Mouse (Mus musculus) MEL (cell line): ENCODE data around the gene Rangap1. TPM values are rescaled to one million over a fixed set of nuclear protein-coding genes. Genes with fewer than 3 reads are reported as not detected.

Source experiments
- DNase-seq: peaks from one replicate; pipeline ENCODE4 v3.0.0; 2011; ENCODE audit warnings: low read depth, low spot score
- H3K27ac ChIP-seq: 2 replicates; pipeline ENCODE4 v1.5.1; 2012; ENCODE audit warnings: low read depth, mild to moderate bottlenecking, control low read depth, low read length, moderate library complexity; ENCODE audit not compliant: control insufficient read depth
- H3K27me3 ChIP-seq, 2 experiments: fragments of 150-350 bp in 1 of 2; sonication (generic) in 1 of 2; 2 replicates each; pipeline ENCODE4 v1.6.1; 2012; ENCODE audit warnings: low read length in 2 of 2, mild to moderate bottlenecking in 2 of 2, improper control_type of control experiment in 1 of 2, moderate library complexity in 1 of 2; ENCODE audit not compliant: insufficient read depth in 2 of 2, control insufficient read depth in 1 of 2
- H3K36me3 ChIP-seq, 2 experiments: 2 replicates each; pipeline ENCODE4 v1.6.1; 2012 to 2014; ENCODE audit warnings: low read length in 2 of 2, improper control_type of control experiment in 1 of 2, inconsistent platforms in 1 of 2, mild to moderate bottlenecking in 1 of 2; ENCODE audit not compliant: insufficient read depth in 2 of 2, control insufficient read depth in 1 of 2
- H3K4me1 ChIP-seq, 2 experiments: fragments of 150-350 bp in 1 of 2; sonication (generic) in 1 of 2; 2 replicates each; pipeline ENCODE4 v1.6.1; 2012; ENCODE audit warnings: low read length in 2 of 2, improper control_type of control experiment in 1 of 2, mild to moderate bottlenecking in 1 of 2; ENCODE audit not compliant: insufficient read depth in 2 of 2, control insufficient read depth in 1 of 2
- H3K4me3 ChIP-seq, 2 experiments: fragments of 150-350 bp in 1 of 2; sonication (generic) in 1 of 2; 2 replicates each; pipeline ENCODE4 v1.5.1; 2012; ENCODE audit warnings: low read depth in 2 of 2, low read length in 2 of 2, mild to moderate bottlenecking in 2 of 2, moderate library complexity in 2 of 2, control low read depth in 1 of 2, improper control_type of control experiment in 1 of 2; ENCODE audit not compliant: control insufficient read depth in 1 of 2, insufficient read depth in 1 of 2
- H3K79me2 ChIP-seq: 2 replicates; pipeline ENCODE4 v1.6.1; 2012; ENCODE audit warnings: mild to moderate bottlenecking, low read length, moderate library complexity; ENCODE audit not compliant: control insufficient read depth, poor library complexity, insufficient read depth
- H3K9ac ChIP-seq: 2 replicates; pipeline ENCODE4 v1.6.1; 2012; ENCODE audit warnings: low read depth, mild to moderate bottlenecking, control low read depth, low read length, moderate library complexity; ENCODE audit not compliant: control insufficient read depth, poor library complexity, severe bottlenecking
- H3K9me3 ChIP-seq: fragments of 150-350 bp; sonication (generic); replicated peaks from 2 replicates; pipeline ENCODE4 v1.6.1; 2012; ENCODE audit warnings: mild to moderate bottlenecking, low read length, improper control_type of control experiment, moderate library complexity; ENCODE audit not compliant: insufficient read depth
- CHD1 ChIP-seq: IDR thresholded peaks from 2 replicates; pipeline ENCODE4 v1.6.1; 2012; ENCODE audit warnings: low read depth, mild to moderate bottlenecking, inconsistent platforms, low read length, improper control_type of control experiment
- CTCF ChIP-seq, 3 experiments: IDR thresholded peaks in 2 of 3; conservative IDR thresholded peaks in 1 of 3; 2 replicates each; pipeline ENCODE4 v1.5.1; 2011 to 2012; ENCODE audit warnings: low read length in 3 of 3, low read depth in 2 of 3, mild to moderate bottlenecking in 2 of 3, improper control_type of control experiment in 1 of 3, inconsistent platforms in 1 of 3, mixed read lengths in 1 of 3, moderate library complexity in 1 of 3; ENCODE audit not compliant: control insufficient read depth in 1 of 3, insufficient read depth in 1 of 3, poor library complexity in 1 of 3, severe bottlenecking in 1 of 3
- E2F4 ChIP-seq: IDR thresholded peaks from 2 replicates; pipeline ENCODE4 v1.6.1; 2011; ENCODE audit warnings: low read depth, low read length, improper control_type of control experiment, borderline replicate concordance
- ELF1 ChIP-seq: IDR thresholded peaks from 2 replicates; pipeline ENCODE4 v1.6.1; 2014; ENCODE audit warnings: low read depth, mild to moderate bottlenecking, inconsistent platforms, low read length, improper control_type of control experiment, moderate library complexity
- EP300 ChIP-seq, 2 experiments: IDR thresholded peaks; 2 replicates each; pipeline ENCODE4 v1.6.1; 2011; ENCODE audit warnings: improper control_type of control experiment in 2 of 2, low read length in 2 of 2, low read depth in 1 of 2, mild to moderate bottlenecking in 1 of 2
- GABPA ChIP-seq: IDR thresholded peaks from 2 replicates; pipeline ENCODE4 v1.6.1; 2012; ENCODE audit warnings: low read depth, mild to moderate bottlenecking, inconsistent platforms, low read length, improper control_type of control experiment, moderate library complexity
- GATA1 ChIP-seq: IDR thresholded peaks from 2 replicates; pipeline ENCODE4 v1.6.1; 2011; ENCODE audit warnings: low read depth, low read length, improper control_type of control experiment
- HCFC1 ChIP-seq: IDR thresholded peaks from 2 replicates; pipeline ENCODE4 v1.6.1; 2012; ENCODE audit warnings: low read depth, mild to moderate bottlenecking, inconsistent platforms, low read length, improper control_type of control experiment, moderate library complexity
- JUND ChIP-seq: IDR thresholded peaks from 2 replicates; pipeline ENCODE4 v1.6.1; 2011; ENCODE audit warnings: low read depth, mild to moderate bottlenecking, improper control_type of control experiment, low read length
- KAT2A ChIP-seq: conservative IDR thresholded peaks from 2 replicates; pipeline ENCODE4 v1.6.1; 2012; ENCODE audit warnings: low read depth, low read length, improper control_type of control experiment, inconsistent platforms
- MAZ ChIP-seq: IDR thresholded peaks from 2 replicates; pipeline ENCODE4 v1.6.1; 2012; ENCODE audit warnings: low read depth, mild to moderate bottlenecking, inconsistent platforms, low read length, improper control_type of control experiment
- MEF2A ChIP-seq: IDR thresholded peaks from 2 replicates; pipeline ENCODE4 v1.6.1; 2014; ENCODE audit warnings: low read depth, mild to moderate bottlenecking, inconsistent platforms, low read length, improper control_type of control experiment; ENCODE audit not compliant: poor library complexity, insufficient replicate concordance, severe bottlenecking; ENCODE audit errors: extremely low read depth
- NELFE ChIP-seq: IDR thresholded peaks from 2 replicates; pipeline ENCODE4 v1.6.1; 2011; ENCODE audit warnings: low read depth, low read length, improper control_type of control experiment
- NRF1 ChIP-seq: IDR thresholded peaks from 2 replicates; pipeline ENCODE4 v1.6.1; 2014; ENCODE audit warnings: low read depth, mild to moderate bottlenecking, inconsistent platforms, low read length, improper control_type of control experiment, moderate library complexity; ENCODE audit not compliant: poor library complexity, insufficient read depth, severe bottlenecking
- POLR2A ChIP-seq, 2 experiments: IDR thresholded peaks; 2 replicates each; pipeline ENCODE4 v1.6.1; 2011 to 2012; ENCODE audit warnings: low read length in 2 of 2, mild to moderate bottlenecking in 2 of 2, control low read depth in 1 of 2, improper control_type of control experiment in 1 of 2, low read depth in 1 of 2, moderate library complexity in 1 of 2; ENCODE audit not compliant: control insufficient read depth in 1 of 2, insufficient read depth in 1 of 2, poor library complexity in 1 of 2
- POLR2AphosphoS2 ChIP-seq: IDR thresholded peaks from 2 replicates; pipeline ENCODE4 v1.6.1; 2011; ENCODE audit warnings: low read length, improper control_type of control experiment
- POLR2AphosphoS5 ChIP-seq: IDR thresholded peaks from 2 replicates; pipeline ENCODE4 v1.6.1; 2012; ENCODE audit warnings: low read depth, borderline replicate concordance, mild to moderate bottlenecking, inconsistent platforms, low read length, moderate library complexity, mixed read lengths
- RAD21 ChIP-seq: IDR thresholded peaks from 2 replicates; pipeline ENCODE4 v1.6.1; 2011; ENCODE audit warnings: mild to moderate bottlenecking, low read depth, low read length, improper control_type of control experiment
- SIN3A ChIP-seq: IDR thresholded peaks from 2 replicates; pipeline ENCODE4 v1.6.1; 2012; ENCODE audit warnings: low read length, improper control_type of control experiment, inconsistent platforms
- SMC3 ChIP-seq: IDR thresholded peaks from 2 replicates; pipeline ENCODE4 v1.6.1; 2011; ENCODE audit warnings: low read depth, low read length, improper control_type of control experiment
- TBP ChIP-seq: IDR thresholded peaks from 2 replicates; pipeline ENCODE4 v1.8.0; 2011; ENCODE audit warnings: low read depth, low read length, improper control_type of control experiment
- UBTF ChIP-seq: IDR thresholded peaks from 2 replicates; pipeline ENCODE4 v1.6.1; 2012; ENCODE audit warnings: low read depth, mild to moderate bottlenecking, inconsistent platforms, low read length, improper control_type of control experiment, moderate library complexity, borderline replicate concordance; ENCODE audit not compliant: insufficient read depth
- USF1 ChIP-seq: IDR thresholded peaks from 2 replicates; pipeline ENCODE4 v1.6.1; 2014; ENCODE audit warnings: low read depth, mild to moderate bottlenecking, inconsistent platforms, low read length, improper control_type of control experiment, moderate library complexity
- USF2 ChIP-seq, 2 experiments: IDR thresholded peaks; 2 replicates each; pipeline ENCODE4 v1.6.1; 2011 to 2012; ENCODE audit warnings: improper control_type of control experiment in 2 of 2, low read length in 2 of 2, borderline replicate concordance in 1 of 2, inconsistent platforms in 1 of 2, low read depth in 1 of 2, mild to moderate bottlenecking in 1 of 2; ENCODE audit not compliant: insufficient read depth in 1 of 2
- ZC3H11A ChIP-seq: IDR thresholded peaks from 2 replicates; pipeline ENCODE4 v1.6.1; 2012; ENCODE audit warnings: low read depth, mild to moderate bottlenecking, inconsistent platforms, low read length, improper control_type of control experiment
- ZKSCAN1 ChIP-seq: IDR thresholded peaks from 2 replicates; pipeline ENCODE4 v1.6.1; 2012; ENCODE audit warnings: low read depth, mild to moderate bottlenecking, inconsistent platforms, low read length, improper control_type of control experiment, moderate library complexity
- ZNF384 ChIP-seq: IDR thresholded peaks from 2 replicates; pipeline ENCODE4 v1.6.1; 2012; ENCODE audit warnings: low read depth, mild to moderate bottlenecking, inconsistent platforms, low read length, improper control_type of control experiment
- polyA plus RNA-seq, 2 experiments: library from polyadenylated mRNA; stranded (reverse) in 1 of 2; unstranded in 1 of 2; fragments of >175 nt in 1 of 2; fragments of >200 nt in 1 of 2; gene quantifications; 2 replicates each; pipeline versions ENCODE4 v1.2.1 to v1.2.4; 2012; ENCODE audit warnings: low replicate concordance in 2 of 2, low read depth in 1 of 2; ENCODE audit not compliant: insufficient read length in 2 of 2, insufficient read depth in 1 of 2, missing spikeins in 1 of 2
- total RNA-seq: library from RNA; depleted of rRNA; stranded (reverse); fragments of 300-350 nt; gene quantifications from 2 replicates; pipeline ENCODE4 v1.2.3, GENCODE M21; 2012

Rangap1 gene
- total and polyA plus RNA-seq, 3 experiments: 191 to 281 TPM; not detected in 1

DNA sequence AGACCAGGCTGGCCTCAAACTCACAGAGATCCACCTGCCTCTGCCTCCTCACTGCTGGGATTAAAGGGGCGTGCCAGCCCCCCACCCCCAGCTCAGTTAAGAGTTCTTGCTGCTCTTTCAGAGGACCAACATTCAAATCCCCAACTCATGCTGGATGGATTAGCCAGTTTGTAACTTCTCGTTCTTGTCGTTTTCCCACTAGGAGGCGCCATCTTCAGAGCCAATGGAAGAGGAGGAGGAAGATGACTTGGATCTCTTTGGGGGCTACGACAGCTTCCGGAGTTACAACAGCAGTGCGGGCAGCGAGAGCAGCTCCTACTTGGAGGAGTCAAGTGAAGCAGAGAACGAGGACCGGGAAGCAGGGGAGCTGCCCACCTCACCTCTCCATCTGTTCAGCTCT lies 78.4 kb downstream of the Rangap1 start:
- Histone ChIP-seq H3K4me1 (peaks cover 6 to 8% of the 10 kb centered on the region in 2 experiments; a peak in 2 of 4 replicates), H3K9ac (no peak overlapping the region), H3K9me3 (no peaks in the 10 kb centered on the region), H3K4me3 (no peak overlapping the region), H3K27me3 (no peaks in the 10 kb centered on the region), H3K79me2 (peaks cover 22% of the 10 kb centered on the region), H3K36me3 (peaks cover 5 to 8% of the 10 kb centered on the region in 2 experiments; a peak in 3 of 4 replicates), H3K27ac (no peak overlapping the region)
- TF ChIP-seq CTCF (IDR thresholded peaks at IDR 0.05 in 2 of 3, conservative IDR thresholded peaks at IDR 0.05 in 1 of 3; ENCODE audit: control insufficient read depth in 1 of 3, insufficient read depth in 1 of 3, low read depth in 2 of 3, low read length in 3 of 3, poor library complexity in 1 of 3, severe bottlenecking in 1 of 3): peak; percentile 26 to 48 (median 45); a peak in 5 of 6 replicates
- TF ChIP-seq ZC3H11A: no peak
- TF ChIP-seq USF1: no peak
- 0 out of 2 replicates have a peak, but pooled peaks have one; percentile 8 for TF ChIP-seq SMC3
- no peak for TF ChIP-seq NRF1
- no peak for TF ChIP-seq POLR2A (IDR thresholded peaks at IDR 0.05; ENCODE audit: control insufficient read depth in 1 of 2, insufficient read depth in 1 of 2, low read depth in 1 of 2, low read length in 2 of 2, poor library complexity in 1 of 2)
- peak; percentile 48 for DNase-seq

DNA sequence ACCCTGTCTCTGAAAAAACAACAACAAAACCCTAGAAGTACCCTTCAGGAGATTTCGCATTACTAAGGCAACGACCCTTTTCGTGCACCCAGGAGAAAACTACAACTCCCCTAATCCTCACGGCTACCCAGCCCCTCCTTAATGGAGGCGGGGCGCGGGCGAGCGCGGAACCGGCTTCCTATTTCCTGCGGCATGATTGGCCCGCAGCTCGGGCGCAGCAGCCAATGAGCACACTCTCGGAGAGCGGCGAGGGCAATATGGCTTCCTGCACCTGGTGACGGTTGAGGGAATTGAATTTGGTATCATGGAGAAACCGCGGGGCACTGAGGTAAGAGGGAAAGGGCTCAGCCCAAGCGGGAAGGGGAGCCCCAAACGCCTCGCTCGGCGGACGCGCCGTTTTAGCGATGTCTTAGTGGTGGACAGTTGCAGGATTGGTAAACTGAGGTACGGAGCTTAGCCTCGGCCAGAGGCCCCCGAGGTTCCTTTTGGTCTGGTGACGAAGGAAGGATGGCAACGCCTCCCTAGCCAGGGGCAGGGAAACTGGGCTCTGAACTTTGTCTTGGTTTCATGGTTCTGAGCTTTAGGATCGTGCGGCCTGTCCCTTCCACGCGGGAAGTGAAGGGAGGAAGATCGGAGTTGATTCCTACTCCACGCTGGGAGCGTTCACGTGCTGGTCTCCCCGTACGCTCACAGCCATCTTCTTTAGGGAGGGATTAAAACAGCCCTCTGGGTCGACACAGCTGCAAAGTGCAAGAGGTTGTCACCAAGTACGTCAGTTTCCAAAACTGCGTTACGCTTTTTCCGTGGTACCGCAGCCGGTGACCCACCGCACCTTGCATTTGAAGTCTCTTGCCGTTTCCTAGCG lies 81.4 kb downstream of the Rangap1 start, which contains the start of gene L3mbtl2:
Gene L3mbtl2 (plus strand): TSS at position 193 of the 865 bp plus-strand sequence.
- Histone ChIP-seq H3K27me3 (no peaks in the 10 kb centered on the region), H3K36me3 (peaks cover 2 to 5% of the 10 kb centered on the region in 2 experiments; a peak in 3 of 4 replicates), H3K9me3 (no peaks in the 10 kb centered on the region), H3K4me3 (peak within 1 kb of the TSS; percentile 88 to 91), H3K27ac (peak within 1 kb of the TSS; percentile 77), H3K79me2 (peaks cover 22% of the 10 kb centered on the region), H3K9ac (peak within 1 kb of the TSS; percentile 92), H3K4me1 (peaks cover 6 to 8% of the 10 kb centered on the region in 2 experiments; a peak in 2 of 4 replicates)
- DNase-seq: peak; percentile 97
- TF ChIP-seq MAZ (peak; percentile 20; the same call in 1 of the 2 replicates), GABPA (no peak), E2F4 (peak; percentile 37; the same call in 1 of the 2 replicates), RAD21 (no peak), NRF1 (0 out of 2 replicates have a peak, but pooled peaks have one; percentile 37), SIN3A (peak; percentile 72), GATA1 (no peak), JUND (no peak), UBTF (no peak), ZKSCAN1 (no peak), HCFC1 (peak; percentile 94), CHD1 (peak; percentile 84), TBP (peak; percentile 43), ZC3H11A (no peak), POLR2A (IDR thresholded peaks at IDR 0.05; ENCODE audit: control insufficient read depth in 1 of 2, insufficient read depth in 1 of 2, low read depth in 1 of 2, low read length in 2 of 2, poor library complexity in 1 of 2) (peak; percentile 37 to 78; a peak in 3 of 4 replicates), EP300 (IDR thresholded peaks at IDR 0.05; ENCODE audit: low read depth in 1 of 2, low read length in 2 of 2) (no peak), KAT2A (peak; percentile 77), POLR2AphosphoS5 (no peak), POLR2AphosphoS2 (peak; percentile 45; the same call in 1 of the 2 replicates), ELF1 (peak; percentile 92), USF2 (IDR thresholded peaks at IDR 0.05; ENCODE audit: borderline replicate concordance in 1 of 2, insufficient read depth in 1 of 2, low read depth in 1 of 2, low read length in 2 of 2) (no peak), MEF2A (peak; percentile 18; the same call in 1 of the 2 replicates), ZNF384 (no peak), NELFE (peak; percentile 71)
